Mouse (Mus musculus) lung, postnatal 36 days (tissue): ENCODE data around the gene Mrm3.

ENCODE experiments used
- DNase-seq: peaks from one replicate; pipeline ENCODE4 v3.0.0; 2022; ENCODE audit warnings: mixed read lengths

The Mrm3 gene

GRCm38 (mm10) chr11:76253145-76253917 is 9.8 kb downstream of the Mrm3 start:
- peak; percentile 94 for DNase-seq

GRCm38 (mm10) chr11:76253918-76254264 is 10.4 kb downstream of the Mrm3 start:
- DNase-seq = no peak

GRCm38 (mm10) chr11:76255431-76256001 is 12.0 kb downstream of the Mrm3 start:
- DNase-seq = peak; percentile 13

- DNase-seq = no peak
Measured at GRCm38 (mm10) chr11:76256129-76256528, 12.6 kb downstream of the Mrm3 start.

GRCm38 (mm10) chr11:76257386-76257785 is 13.9 kb downstream of the Mrm3 start:
- DNase-seq = no peak

- DNase-seq = no peak
Measured at GRCm38 (mm10) chr11:76258511-76258910, 15.0 kb downstream of the Mrm3 start.

- DNase-seq = no peak
Measured at GRCm38 (mm10) chr11:76260208-76261050, 16.9 kb downstream of the Mrm3 start.

- peak; percentile 24 for DNase-seq
Measured at GRCm38 (mm10) chr11:76261224-76261623, 17.7 kb downstream of the Mrm3 start.

- no peak for DNase-seq
Measured at GRCm38 (mm10) chr11:76262611-76263351, 19.3 kb downstream of the Mrm3 start.

GRCm38 (mm10) chr11:76267550-76267949 is 24.0 kb downstream of the Mrm3 start:
- DNase-seq = no peak

GRCm38 (mm10) chr11:76268001-76268459 is 24.5 kb downstream of the Mrm3 start:
- DNase-seq = no peak

- no peak for DNase-seq
Measured at GRCm38 (mm10) chr11:76268521-76269065, 25.1 kb downstream of the Mrm3 start.

GRCm38 (mm10) chr11:76272440-76272839 is 28.9 kb downstream of the Mrm3 start:
- DNase-seq = peak; percentile 41

GRCm38 (mm10) chr11:76278960-76279852 is 35.7 kb downstream of the Mrm3 start:
- DNase-seq = no peak

- no peak for DNase-seq
Measured at GRCm38 (mm10) chr11:76279971-76280370, 36.5 kb downstream of the Mrm3 start.

GRCm38 (mm10) chr11:76283841-76284240 is 40.3 kb downstream of the Mrm3 start:
- no peak for DNase-seq

- no peak for DNase-seq
Measured at GRCm38 (mm10) chr11:76285431-76286075, 42.0 kb downstream of the Mrm3 start.

- no peak for DNase-seq
Measured at GRCm38 (mm10) chr11:76286534-76287126, 43.1 kb downstream of the Mrm3 start.

GRCm38 (mm10) chr11:76287301-76287700 is 43.8 kb downstream of the Mrm3 start:
- DNase-seq = no peak

GRCm38 (mm10) chr11:76288645-76289044 is 45.1 kb downstream of the Mrm3 start:
- DNase-seq = no peak

- DNase-seq = no peak
Measured at GRCm38 (mm10) chr11:76290367-76290766, 46.9 kb downstream of the Mrm3 start.
